Mouse (Mus musculus) spleen, postnatal 36 days (tissue): ENCODE measurements at regions not wholly inside any gene's neighbourhood (a gene's known extent, or its start where the extent isn't known, plus 50 kb on each side); places are given as distances from the start of the nearest gene placed in this dataset.

Experiments used
- DNase-seq, 2 experiments: peaks; one replicate each; pipeline ENCODE4 v3.0.0; 2022; ENCODE audit warnings: low spot score in 2 of 2, mixed read lengths in 1 of 2

GRCm38 (mm10) chrX:12365582-12366323 is 205.6 kb upstream of the Bcor start:
- DNase-seq = no peak

GRCm38 (mm10) chrX:12366801-12367200 is 206.6 kb upstream of the Bcor start:
- DNase-seq = no peak

DNA sequence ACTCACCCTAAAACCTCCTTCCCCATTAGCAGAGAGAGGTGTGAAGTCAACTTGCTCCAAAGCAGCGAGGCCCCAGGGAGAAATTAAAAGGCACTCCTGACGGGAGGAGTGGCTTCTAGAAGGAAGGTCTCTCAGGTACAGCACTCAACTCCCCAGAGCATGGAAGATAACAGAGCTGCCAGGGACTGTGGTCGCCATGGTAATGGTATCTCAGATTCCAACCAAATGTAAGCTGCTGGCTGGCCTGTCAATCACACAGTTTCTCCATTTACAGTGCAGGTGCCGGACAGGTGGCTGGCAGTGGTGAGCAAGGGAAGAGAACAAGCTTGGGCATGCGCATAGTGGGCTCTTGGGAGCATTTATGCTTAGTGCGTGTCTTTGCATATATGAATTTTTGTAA is 213.5 kb upstream of the Bcor start:
- no peak for DNase-seq

GRCm38 (mm10) chrX:12375796-12376195 is 211.8 kb upstream of the Atp6ap2 start:
- no peak for DNase-seq

GRCm38 (mm10) chrX:12376238-12376980 is 211.2 kb upstream of the Atp6ap2 start:
- no peak for DNase-seq

DNA sequence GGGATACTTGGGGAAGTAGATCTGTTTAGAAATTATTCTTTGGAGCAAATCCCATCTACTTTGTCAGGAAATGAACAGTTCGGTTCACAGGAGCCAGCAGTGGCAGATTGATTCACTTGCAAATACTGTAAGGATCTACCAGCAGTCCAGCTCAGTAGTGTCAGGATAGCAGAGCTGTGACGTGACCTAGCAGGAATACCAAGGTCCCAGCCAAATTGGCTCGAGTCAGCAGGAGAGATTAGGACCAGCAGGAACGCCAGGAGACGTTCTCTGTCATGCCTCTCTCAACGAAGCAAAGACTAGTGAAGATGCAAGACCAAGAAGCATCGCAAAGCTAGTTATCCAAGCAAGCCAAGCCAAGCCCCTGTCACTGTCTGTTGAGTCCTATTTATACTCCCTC is 210.2 kb upstream of the Atp6ap2 start:
- DNase-seq = no peak

GRCm38 (mm10) chrX:12392145-12392825 is 195.3 kb upstream of the Atp6ap2 start:
- no peak for DNase-seq

DNA sequence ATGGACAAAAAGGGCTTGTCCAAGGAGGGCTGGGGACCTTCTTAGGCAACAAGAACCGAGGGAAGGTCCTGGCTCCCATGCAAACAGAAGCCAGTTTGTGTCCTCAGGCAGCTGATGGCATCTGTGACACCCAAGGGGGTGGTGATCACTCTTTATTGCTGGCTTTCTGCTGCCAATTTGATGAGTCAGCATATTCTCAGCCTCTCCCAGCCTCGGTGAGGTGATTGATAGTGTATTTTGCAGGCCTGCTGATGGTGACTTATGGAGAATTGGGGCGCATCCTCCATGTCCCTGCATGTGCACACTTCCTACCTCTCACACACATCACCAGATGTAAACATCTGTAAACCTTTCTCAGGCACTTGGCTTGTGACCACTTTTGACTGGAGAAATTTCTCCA is 178.3 kb upstream of the Atp6ap2 start:
- no peak for DNase-seq

- no peak for DNase-seq
Measured at GRCm38 (mm10) chrX:12425566-12425965, 162.0 kb upstream of the Atp6ap2 start.

DNA sequence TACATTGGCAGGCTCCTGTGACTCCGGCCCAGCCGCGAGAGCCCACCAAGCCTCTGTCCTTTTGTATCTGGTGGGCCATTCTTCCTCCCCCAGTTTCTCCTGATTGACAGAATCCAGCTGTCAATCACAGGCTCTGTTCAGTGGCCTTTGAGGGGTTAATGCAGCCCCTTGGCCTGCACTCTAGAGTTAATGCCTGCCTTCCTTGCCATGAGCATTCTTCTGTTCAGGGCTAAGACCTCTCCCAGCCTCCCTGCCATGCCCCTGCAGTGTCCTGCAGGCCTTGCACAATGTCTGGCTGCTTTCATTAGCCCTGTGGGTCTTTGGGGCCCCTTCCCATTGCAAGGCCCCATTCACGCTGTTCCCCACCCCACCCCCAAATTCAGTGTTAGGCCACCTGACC is 160.9 kb upstream of the Atp6ap2 start:
- DNase-seq = no peak

GRCm38 (mm10) chrX:12432289-12432688 is 155.3 kb upstream of the Atp6ap2 start:
- DNase-seq = no peak

- no peak for DNase-seq
Measured at GRCm38 (mm10) chrX:12435656-12436055, 151.9 kb upstream of the Atp6ap2 start.

DNA sequence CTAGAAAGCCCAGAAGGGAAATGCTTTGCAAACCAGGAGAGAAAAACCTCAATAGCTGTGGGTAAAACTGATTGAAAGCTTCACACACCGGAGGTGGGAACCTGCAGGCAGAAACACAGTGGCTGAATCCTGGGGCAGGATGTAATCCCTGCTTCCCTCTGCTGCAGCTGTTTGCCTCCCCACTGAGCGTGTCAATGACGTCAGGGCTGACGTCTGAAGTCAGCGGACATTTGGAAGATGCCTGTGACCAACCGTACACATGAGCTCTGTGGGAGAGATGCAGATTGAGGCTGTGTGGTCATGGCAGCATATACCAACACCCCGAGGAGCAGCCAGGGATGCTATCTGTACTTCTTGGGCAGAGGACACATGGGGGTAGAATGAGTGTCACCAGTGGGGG is 151.5 kb upstream of the Atp6ap2 start:
- no peak for DNase-seq

- no peak for DNase-seq
Measured at GRCm38 (mm10) chrX:12439447-12439846, 148.2 kb upstream of the Atp6ap2 start.

DNA sequence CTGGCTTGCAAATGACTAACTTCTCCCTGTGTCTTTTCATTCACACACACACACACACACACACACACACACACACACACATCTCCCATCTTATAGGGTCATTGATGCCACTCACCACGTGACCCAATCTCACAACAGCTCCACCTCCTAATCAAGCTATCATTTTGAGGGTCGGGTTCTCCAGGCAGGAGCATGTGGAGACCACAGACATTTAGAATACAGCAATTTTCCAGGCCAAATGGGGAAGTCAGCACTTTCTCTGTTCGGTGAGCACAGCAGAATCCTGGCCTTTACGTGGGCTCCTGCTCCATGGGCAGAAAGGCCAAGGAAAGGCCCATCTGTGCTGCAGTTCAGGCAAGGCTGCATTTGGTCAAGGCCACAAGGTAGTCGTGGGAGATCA is 143.8 kb upstream of the Atp6ap2 start:
- DNase-seq = no peak

DNA sequence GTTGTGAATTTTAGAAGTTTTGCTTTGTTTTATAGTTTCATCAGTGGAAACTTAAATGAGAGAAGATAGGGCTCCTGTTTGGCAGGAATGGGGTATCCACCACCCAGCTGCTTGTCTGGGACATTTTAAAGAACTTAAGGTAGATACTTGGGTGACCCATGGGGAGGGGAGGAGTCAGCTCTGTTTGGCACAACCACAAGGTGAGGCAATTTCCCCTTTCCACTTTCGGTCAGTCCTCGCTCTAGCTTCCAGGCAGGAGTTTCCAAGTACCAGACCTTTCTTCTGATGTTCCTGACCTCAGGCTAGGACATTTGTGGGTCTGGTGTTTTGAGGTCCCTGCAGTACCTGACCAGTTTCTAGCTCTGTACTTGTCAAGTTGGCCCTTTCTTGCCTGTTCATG is 142.5 kb upstream of the Atp6ap2 start:
- no peak for DNase-seq

DNA sequence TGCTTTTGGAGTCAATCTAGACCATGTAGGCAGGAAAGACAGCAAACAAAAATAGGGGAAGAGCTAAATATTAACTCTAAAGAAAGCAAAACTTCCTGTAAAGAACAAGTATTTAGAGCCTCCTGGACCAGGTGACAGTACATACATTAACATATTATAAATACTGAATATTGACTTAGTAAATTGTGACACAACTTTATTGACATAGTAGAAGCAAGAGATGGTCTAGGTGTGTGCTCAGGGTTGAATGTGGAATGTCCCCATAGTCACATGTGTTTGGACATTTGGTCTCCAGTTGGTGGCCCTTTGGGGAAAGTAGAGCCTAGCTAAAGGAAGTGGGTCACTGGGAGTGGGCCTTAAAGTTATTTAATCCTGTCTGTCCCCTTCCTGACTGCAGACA is 139.6 kb upstream of the Atp6ap2 start:
- no peak for DNase-seq

DNA sequence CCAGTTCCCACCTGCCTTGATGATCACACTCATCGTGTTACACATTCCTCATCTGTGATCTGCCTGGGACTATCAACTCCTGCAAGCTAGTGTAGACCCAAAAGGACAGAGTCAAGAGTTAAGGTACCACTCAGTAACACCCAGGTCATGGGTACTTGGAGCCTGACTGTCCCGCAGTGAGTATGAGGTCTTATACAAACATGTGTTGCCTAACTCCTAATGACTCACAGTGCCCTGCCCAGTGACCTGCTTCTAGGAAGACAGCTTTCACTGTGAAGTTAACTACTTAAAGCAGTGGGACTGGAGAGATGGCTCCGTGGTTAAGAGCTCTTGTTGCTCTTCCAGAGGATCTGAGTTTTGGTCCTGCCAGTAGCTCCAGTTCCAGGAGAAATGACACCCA is 137.9 kb upstream of the Atp6ap2 start:
- no peak for DNase-seq

- no peak for DNase-seq
Measured at GRCm38 (mm10) chrX:12452979-12453769, 134.4 kb upstream of the Atp6ap2 start.

DNA sequence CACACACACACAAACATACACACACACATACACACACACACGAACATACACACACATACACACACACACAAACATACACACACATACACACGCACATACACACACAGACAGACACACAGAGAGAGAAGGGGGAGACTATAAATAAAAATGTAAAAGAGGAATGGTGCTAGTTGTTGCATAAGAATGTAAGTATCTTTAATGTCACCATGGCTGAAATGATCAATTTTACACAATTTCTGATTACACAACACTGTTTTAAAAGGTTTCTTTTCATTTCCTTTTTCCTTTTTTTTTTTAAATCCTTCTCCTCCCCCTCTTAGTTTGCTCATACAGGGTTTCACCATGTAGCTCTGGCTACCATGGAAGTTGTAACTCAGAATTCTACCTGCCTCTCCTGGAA is 125.9 kb upstream of the Atp6ap2 start:
- no peak for DNase-seq

DNA sequence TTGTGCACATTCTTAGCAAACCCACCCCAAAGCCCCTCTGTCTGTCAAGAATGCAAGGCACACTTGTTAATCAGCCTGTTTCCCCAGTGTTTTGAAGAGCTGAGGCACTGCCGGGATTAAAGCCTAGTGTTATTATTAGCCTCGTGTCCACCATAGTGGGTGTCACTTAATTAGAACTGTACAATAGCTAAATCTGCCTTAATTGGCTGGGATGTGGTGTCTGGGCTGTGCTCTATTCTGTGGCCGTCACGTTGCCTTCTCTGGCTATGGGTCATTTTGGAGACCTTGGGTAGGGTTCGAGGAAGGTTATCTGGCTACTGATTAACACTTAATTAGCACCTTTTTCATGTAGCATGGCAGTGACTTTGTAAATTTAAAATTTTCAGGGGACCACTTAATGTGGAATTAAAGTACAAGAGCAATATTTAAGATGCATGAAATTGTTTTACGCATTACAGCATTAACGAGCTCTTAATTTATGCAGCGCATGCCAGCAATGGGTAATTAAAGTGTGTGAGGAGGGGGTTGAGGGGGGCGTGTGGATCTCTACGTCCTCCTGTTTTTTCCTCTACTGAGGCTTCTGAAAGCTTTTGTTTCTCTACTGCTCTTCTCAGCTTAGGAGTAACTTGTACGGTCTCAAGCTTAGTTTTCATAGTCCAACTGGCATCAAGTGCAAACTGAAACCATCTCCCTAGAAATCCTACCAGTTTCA is 124.5 kb upstream of the Atp6ap2 start:
- DNase-seq = no peak
